Mouse (Mus musculus) testis, adult 10 weeks (tissue): ENCODE results near the gene Ppif. TPM values are rescaled to one million over a fixed set of nuclear protein-coding genes. Genes with fewer than 3 reads are reported as not detected.

Experiments used
- polyA plus RNA-seq: library from polyadenylated mRNA; stranded (reverse); fragments of 350-450 nt; fragmentation: Illumina TruSeq; extraction: RNeasy Lipid Tissue Mini Kit (QIAGEN cat#74804); gene quantifications from one replicate; pipeline ENCODE4 v1.2.3, GENCODE M21; 2014; ENCODE audit warnings: low read depth, low replicate concordance

Ppif gene
- polyA plus RNA-seq: 2.2 TPM

DNA sequence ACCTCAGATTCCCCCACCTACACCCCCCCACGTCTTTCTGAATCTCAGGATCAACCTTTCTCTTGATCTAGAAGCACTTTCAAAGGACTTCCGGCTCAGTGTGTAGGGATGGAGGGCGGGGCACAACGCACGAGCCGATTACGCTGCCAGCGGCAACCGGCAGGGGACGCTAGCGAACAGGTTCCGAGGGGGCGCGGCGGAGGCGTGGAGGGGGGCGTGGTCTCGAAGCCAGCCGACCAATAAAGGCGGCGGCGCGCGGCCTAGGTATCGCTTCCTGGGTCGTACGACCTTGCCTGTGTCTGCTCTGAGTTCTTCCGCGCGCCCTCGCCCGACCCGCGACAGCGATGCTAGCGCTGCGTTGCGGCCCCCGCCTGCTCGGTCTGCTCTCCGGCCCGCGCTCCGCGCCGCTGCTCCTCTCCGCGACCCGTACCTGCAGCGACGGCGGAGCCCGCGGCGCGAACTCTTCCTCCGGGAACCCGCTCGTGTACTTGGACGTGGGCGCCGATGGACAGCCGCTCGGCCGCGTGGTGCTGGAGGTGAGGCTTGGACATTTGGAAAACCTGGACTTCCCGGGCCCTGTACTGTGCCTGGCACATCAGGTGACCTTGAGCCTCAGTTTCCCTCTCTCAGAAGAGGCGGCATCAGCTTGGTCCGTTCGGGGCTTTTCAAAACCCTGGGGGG lies at the start of gene Ppif:
Gene Ppif (plus strand): TSS at position 267 of the 681 bp plus-strand sequence.

Other genes starting within 250 kb of the Ppif start
- 1.0 TPM for gene Zmiz1, start 235.0 kb upstream of the Ppif start, polyA plus RNA-seq
- 3.0 TPM for gene Zcchc24, start 74.9 kb downstream of the Ppif start, polyA plus RNA-seq
- gene Anxa11, start 148.0 kb downstream of the Ppif start, polyA plus RNA-seq: 7.0 TPM
- not detected for gene Plac9a, start 208.9 kb downstream of the Ppif start, polyA plus RNA-seq
- 3.3 TPM for gene Tmem254a, start 233.5 kb downstream of the Ppif start, polyA plus RNA-seq
- 0.21 TPM for gene Cphx1, start 244.2 kb downstream of the Ppif start, polyA plus RNA-seq